Mouse (Mus musculus) CD4-positive, CD25-positive, alpha-beta regulatory T cell (primary cell): ENCODE results near the gene Ddx59. TPM values are rescaled to one million over a fixed set of nuclear protein-coding genes. Genes with fewer than 3 reads are reported as not detected.

Source experiments
- polyA plus RNA-seq: library from polyadenylated mRNA; unstranded; fragments of 100-300 nt; shearing (Covaris generic); gene quantifications from one replicate; pipeline ENCODE4 v1.2.1, GENCODE M21; 2017

The Ddx59 gene
- 18.5 TPM for polyA plus RNA-seq

GRCm38 (mm10) chr1:136414798-136415755 is at the start of gene Ddx59:
Ddx59 (plus strand) TSS chr1:136415271.

GRCm38 (mm10) chr1:136466143-136466811 is 51.2 kb downstream of the Ddx59 start, which contains the start of gene Kif14:
Kif14 (plus strand) TSS chr1:136466343.

Other genes with a start within 250 kb of the Ddx59 start
- not detected for gene Mroh3, start 202.4 kb upstream of the Ddx59 start, polyA plus RNA-seq
- not detected for gene Inava, start 181.0 kb upstream of the Ddx59 start, polyA plus RNA-seq
- 0.18 TPM for gene Gpr25, start 154.4 kb upstream of the Ddx59 start, polyA plus RNA-seq
- gene Camsap2, start 69.2 kb upstream of the Ddx59 start, polyA plus RNA-seq, result 12.5 TPM
- gene Kif14, start 51.1 kb downstream of the Ddx59 start, polyA plus RNA-seq, result 0.32 TPM
- gene Zfp281, start 209.6 kb downstream of the Ddx59 start, polyA plus RNA-seq, result 76.1 TPM